Mouse (Mus musculus) adipocyte (in vitro differentiated cells): Measurements from ENCODE around the gene Rmi2.

Experiments
- DNase-seq: peaks from one replicate; pipeline ENCODE4 v3.0.0-alpha.2; 2016; ENCODE audit warnings: low spot score

Rmi2 gene

DNA sequence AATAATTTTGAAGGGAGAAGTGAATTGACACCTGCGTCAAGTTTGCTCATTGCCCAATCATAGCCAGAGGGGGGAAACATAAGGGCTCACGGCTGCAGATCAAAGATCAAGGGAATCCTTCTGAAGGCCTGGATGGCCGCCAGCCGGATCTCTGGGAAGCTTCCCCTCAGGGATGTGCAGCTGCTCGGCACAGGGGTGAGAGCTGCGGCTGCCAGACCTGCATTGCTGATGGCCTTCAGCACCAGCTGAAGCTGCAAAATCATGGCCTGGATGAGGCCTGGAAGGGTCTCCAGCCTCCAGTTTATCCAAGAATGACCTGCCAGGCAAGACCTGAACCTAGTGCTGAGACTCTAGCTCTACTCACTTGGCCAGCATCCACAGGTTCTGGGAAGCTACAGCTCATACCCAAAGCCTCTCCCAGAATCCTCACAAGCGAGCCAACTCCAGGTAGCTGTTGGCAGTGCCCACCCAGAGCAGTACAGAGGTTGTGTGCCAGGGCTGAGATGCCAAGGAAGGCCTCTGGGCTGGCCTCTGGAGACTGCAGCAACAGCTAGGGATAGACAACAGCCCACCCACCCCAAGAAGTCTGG, 90.8 kb downstream of the Rmi2 start:
- no peak for DNase-seq

DNA sequence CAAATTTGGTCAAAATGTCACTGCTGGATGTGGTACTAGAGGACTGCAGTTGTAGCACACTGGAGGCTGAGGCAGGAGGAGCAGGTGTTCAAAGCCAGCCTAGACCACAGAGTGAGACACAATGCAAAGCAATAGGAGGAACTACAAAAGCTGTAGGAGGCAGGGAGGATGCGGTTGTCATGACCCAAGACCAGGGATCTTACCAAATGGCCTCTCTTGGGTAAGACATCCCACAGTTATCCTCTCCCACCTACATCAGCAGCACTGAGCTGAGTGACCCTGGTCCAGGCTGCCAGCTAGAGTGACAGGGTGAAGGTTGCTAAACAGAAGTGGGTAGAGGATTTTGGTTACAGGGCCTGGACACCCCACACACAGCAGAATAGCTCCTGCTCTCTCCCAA, 92.2 kb downstream of the Rmi2 start:
- DNase-seq: no peak

DNA sequence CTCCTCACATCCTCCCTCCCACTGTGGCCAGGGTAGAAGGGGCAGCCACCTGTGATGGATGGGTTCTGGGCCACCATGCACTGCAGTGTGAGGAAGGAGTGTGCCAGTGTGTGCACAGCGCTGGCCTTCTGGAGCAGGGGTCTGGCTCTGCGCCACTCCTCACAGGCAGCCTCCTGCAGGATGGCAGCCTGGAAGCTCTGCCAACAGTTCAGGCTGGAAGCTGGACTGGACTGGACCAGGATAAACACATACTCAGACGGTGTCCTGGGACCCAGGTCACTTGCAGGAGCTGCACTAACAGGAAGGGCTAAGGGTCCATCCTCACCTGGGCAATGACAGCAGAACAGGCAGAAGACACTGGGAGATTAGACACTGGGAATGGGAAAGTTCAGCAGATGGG, 98.5 kb downstream of the Rmi2 start:
- peak; percentile 73 for DNase-seq

DNA sequence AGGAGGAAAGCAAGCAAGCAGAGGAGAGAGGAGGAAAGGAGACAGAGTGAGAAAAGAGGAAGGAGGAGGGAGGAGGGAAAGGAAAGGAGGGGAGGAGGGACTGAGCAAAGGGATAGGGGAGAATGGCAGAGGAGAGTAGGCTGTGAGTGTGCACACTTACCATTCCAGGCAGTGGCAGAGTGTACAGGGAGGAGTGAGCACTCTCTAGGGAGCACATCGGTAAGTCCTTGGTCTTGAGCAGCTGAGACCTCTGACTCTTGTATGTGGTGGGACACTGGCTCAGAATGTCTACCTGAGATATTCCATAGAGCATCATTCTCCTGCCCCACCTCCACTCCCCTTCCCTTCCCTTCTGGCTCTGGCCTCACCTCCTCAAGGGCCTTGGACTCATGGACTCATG, 99.2 kb downstream of the Rmi2 start:
- no peak for DNase-seq

DNA sequence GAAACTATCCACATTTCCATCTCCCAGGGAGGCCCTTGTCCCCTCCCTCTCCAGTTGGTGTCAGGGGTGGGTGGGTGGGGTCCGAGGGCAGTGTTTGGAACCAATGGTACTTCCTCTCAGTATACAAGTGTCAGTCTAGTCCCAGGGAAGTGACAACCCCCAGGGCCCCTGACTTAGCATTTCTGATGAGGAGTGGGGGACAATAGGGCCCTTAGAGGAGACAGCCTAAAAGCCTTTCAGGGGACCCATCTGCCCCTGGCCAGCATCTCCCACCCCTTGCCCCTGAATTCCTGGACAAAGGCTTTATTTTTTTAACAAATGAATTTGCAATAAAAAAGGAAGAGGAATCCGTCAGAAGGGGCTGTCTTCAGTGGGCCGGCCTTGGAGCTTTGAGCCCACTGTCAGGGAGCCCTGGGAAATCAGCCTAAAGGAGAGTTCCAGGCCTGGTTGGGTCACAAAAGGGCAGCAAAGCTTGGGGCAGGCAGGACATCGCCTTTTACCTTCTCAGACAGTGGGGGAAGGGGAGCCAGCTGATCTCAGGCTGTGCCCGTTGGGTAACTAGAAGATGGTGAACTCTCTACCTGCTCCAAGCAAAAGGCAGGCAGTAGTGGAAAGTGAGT, 102.0 kb downstream of the Rmi2 start:
- DNase-seq: no peak

DNA sequence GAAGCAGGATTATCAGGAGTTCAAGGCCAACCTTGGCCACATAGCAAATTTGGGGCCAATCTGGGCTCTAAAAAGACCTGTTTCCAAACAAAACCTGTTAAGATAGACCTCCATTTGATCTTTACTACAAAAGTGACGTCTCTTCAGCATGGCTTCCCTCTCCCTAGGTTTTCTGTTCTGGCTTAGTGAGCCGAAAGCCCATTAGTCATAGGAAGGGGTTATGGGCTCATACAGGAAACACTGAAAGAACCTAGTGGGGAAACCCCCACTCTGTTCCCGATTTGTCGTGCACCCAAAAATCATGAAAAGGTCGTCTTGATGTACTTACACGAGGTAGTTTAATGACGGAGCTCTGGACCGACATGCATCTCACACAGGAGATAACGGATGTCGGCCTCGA, 102.6 kb downstream of the Rmi2 start:
- no peak for DNase-seq

DNA sequence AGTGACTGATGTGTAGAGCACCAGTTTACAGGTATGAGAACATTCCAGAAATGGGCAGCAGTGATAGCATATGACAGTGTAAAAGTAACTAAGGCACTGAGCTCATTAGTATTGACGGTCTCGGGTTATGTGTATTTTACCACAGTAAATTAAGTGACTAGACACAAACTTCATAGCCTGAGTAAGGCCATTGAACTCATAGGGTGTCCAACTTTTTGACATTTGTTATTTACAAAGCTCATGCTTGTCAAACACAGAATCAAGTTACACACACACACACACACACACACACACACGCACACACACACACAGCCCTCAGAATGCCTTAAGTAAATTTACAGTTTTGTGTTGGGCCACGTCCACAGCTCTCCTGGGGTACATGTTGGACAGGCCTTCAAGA, 105.1 kb downstream of the Rmi2 start:
- no peak for DNase-seq

DNA sequence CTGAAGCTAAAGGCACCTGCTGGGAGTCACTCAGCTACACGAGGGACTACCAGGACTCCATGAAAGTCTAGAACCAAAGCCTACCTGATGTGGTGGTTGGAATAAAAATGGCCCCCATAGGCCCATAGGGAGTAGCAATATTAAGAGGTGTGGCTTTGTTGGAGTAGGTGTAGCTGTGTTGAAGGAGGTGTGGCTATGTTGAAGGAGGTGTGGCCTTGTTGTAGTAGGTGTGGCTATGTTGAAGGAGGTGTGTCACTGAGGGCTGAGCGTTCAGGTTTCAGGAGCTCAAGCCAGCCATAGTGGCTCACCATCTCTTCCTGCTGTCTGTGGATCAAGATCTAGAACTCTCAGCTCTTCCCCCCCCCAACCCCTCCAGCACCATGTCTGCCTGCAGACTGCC, 105.8 kb downstream of the Rmi2 start:
- no peak for DNase-seq
